Mouse (Mus musculus): Measurements from ENCODE around the gene Fiz1.

GRCm38 (mm10) chr7:5021197-5021596, 6.7 kb upstream of the Fiz1 start:
- no peak for TF ChIP-seq POLR2A (IDR thresholded peaks at IDR 0.05; ENCODE audit: borderline replicate concordance, low read depth, low read length)
- TF ChIP-seq CTCF (IDR thresholded peaks at IDR 0.05; ENCODE audit: low read depth, low read length): no peak

Data from bone marrow macrophage, adult 2 months (primary cell).